Mouse (Mus musculus): ENCODE results near the gene Cs. TPM values are rescaled to one million over a fixed set of nuclear protein-coding genes. Genes with fewer than 3 reads are reported as not detected.

Cs gene
- polyA plus RNA-seq, 1 experiment from 2014 or later: 265 TPM

DNA sequence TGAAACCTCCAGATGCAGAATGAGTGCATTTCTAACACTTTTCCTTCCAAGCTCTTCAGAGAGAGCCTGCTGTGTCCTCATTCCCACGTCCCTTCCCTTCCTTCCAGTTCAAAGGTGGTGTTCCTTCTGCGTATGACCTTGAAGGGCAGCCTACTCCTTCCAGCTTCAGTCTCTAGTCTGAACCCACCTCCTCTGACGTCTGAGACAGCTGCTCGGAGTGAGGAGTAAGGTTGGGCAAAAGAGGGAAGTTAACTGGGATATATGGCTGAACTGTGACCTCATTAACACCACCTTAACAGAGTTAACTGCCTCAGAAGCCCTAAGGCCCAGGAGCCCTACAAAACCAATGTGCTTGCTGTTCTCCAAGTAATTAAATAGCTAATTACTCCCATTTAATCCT is 33.1 kb downstream of the Cs start:
- no peak overlapping the region for H3K27ac ChIP-seq
- no peak overlapping the region for H3K4me3 ChIP-seq
- H3K27me3 ChIP-seq (ENCODE audit: poor library complexity, severe bottlenecking): no peaks in the 10 kb centered on the region
- H3K4me1 ChIP-seq: peaks cover 21% of the 10 kb centered on the region
- peaks cover 7% of the 10 kb centered on the region for H3K36me3 ChIP-seq (replicated peaks)
- WGBS: 60% methylated on average over 4 of the region's 4 CpGs
- no peaks in the 10 kb centered on the region for H3K9me3 ChIP-seq
- DNase-seq (ENCODE audit: extremely low spot score, low spot score): no peak

DNA sequence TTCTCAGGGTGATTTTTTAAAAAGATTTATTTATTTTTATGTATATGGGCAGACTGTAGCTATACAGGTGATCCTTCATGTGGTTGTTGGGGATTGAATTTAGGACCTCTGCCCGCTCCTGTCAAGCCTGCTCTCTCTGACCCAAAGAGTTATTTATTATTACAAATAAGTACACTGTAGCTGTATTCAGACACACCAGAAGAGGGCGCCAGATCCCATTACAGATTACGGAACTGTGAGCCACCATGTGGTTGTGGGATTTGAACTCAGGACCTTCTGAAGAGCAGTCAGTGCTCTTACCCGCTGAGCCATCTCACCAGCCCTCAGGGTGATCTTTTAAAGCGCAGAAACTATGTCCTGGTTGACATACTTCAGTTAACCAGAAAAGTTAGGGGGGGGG is 34.6 kb downstream of the Cs start:
- H3K27ac ChIP-seq: no peak overlapping the region
- no peaks in the 10 kb centered on the region for H3K27me3 ChIP-seq (ENCODE audit: poor library complexity, severe bottlenecking)
- peaks cover 33% of the 10 kb centered on the region for H3K4me1 ChIP-seq
- 82% methylated on average over 5 of the region's 5 CpGs for WGBS
- H3K36me3 ChIP-seq (replicated peaks): no peaks in the 10 kb centered on the region
- H3K9me3 ChIP-seq: no peaks in the 10 kb centered on the region
- H3K4me3 ChIP-seq: no peak overlapping the region
- DNase-seq (ENCODE audit: extremely low spot score, low spot score): no peak

- WGBS: 85% methylated on average over 6 of the region's 6 CpGs
- H3K27me3 ChIP-seq (ENCODE audit: poor library complexity, severe bottlenecking): no peaks in the 10 kb centered on the region
- H3K27ac ChIP-seq: no peak overlapping the region
Measured at GRCm38 (mm10) chr10:128372989-128373748, 35.6 kb downstream of the Cs start.

GRCm38 (mm10) chr10:128374393-128374792 is 36.9 kb downstream of the Cs start:
- DNase-seq (ENCODE audit: extremely low spot score, low spot score): no peak
- H3K27me3 ChIP-seq (ENCODE audit: poor library complexity, severe bottlenecking): no peaks in the 10 kb centered on the region
- H3K9me3 ChIP-seq: no peaks in the 10 kb centered on the region
- WGBS: 72% methylated on average over 6 of the region's 6 CpGs
- H3K36me3 ChIP-seq (replicated peaks): peaks cover 16% of the 10 kb centered on the region
- no peak overlapping the region for H3K4me3 ChIP-seq
- H3K27ac ChIP-seq: no peak overlapping the region
- H3K4me1 ChIP-seq: peaks cover 37% of the 10 kb centered on the region

More at GRCm38 (mm10) chr10:128372989-128373748, 35.6 kb downstream of the Cs start:
- DNase-seq (ENCODE audit: extremely low spot score, low spot score): no peak
- Histone ChIP-seq H3K4me3 (no peak overlapping the region), H3K9me3 (no peaks in the 10 kb centered on the region), H3K36me3 (replicated peaks) (peaks cover 4% of the 10 kb centered on the region), H3K4me1 (peaks cover 30% of the 10 kb centered on the region)

GRCm38 (mm10) chr10:128376099-128376454 is 38.5 kb downstream of the Cs start:
- H3K27me3 ChIP-seq (ENCODE audit: poor library complexity, severe bottlenecking): no peaks in the 10 kb centered on the region
- H3K27ac ChIP-seq: peak overlapping the region; percentile 98
- H3K36me3 ChIP-seq (replicated peaks): peaks cover 33% of the 10 kb centered on the region
- H3K9me3 ChIP-seq: no peaks in the 10 kb centered on the region
- no peak for DNase-seq (ENCODE audit: extremely low spot score, low spot score)
- peaks cover 32% of the 10 kb centered on the region for H3K4me1 ChIP-seq
- H3K4me3 ChIP-seq: peak overlapping the region; percentile 75
- WGBS: 48% methylated on average over 4 of the region's 4 CpGs

DNA sequence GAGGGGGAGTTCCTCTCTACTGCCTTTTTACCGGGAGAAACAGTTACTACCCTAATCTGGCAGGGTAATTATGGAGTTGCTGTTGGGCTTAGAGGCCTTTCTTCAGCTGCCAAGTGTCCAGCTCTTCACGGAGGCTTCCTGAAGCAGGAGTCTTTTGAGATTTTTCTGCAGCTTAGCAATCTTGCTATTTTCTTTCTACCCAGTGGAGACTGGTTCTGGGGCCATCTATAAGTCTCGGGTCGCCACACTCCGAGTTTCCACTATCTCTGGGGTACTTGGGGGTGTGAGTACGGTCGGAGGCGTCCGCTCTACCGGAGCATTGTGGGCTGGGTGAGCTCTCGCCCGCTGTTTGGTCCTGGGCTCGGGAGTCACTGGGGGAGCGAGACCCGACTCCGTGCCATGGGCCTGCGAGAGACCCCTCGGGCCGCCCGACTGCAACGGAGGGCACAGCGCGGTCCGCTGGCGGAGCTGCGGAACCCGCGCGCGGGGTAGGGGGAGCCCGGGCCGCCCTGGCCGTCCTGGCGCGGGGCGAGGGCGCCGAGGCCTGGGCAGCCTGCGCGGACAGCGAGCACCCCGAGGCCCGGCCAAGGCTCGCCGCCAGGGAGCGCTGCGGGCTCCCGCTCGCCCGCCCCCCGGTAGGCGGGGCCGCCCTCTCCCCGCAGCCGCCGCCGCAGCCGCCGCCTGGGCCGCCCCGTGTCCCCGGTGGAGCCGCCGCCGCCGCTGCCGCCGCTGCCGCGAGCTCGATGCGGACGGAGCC is 39.1 kb downstream of the Cs start, which contains the start of gene Ankrd52:
Gene Ankrd52, plus strand, starts transcription at position 661 of the 757 bp plus-strand sequence.
- Histone ChIP-seq H3K4me1 (peaks cover 32% of the 10 kb centered on the region), H3K27me3 (ENCODE audit: poor library complexity, severe bottlenecking) (no peaks in the 10 kb centered on the region), H3K36me3 (replicated peaks) (peaks cover 39% of the 10 kb centered on the region), H3K9me3 (no peaks in the 10 kb centered on the region), H3K4me3 (peak within 1 kb of the TSS; percentile 75), H3K27ac (peak within 1 kb of the TSS; percentile 98)
- DNase-seq (ENCODE audit: extremely low spot score, low spot score): peak; percentile 83
- WGBS: under 1% methylated on average over 73 of the region's 73 CpGs

DNA sequence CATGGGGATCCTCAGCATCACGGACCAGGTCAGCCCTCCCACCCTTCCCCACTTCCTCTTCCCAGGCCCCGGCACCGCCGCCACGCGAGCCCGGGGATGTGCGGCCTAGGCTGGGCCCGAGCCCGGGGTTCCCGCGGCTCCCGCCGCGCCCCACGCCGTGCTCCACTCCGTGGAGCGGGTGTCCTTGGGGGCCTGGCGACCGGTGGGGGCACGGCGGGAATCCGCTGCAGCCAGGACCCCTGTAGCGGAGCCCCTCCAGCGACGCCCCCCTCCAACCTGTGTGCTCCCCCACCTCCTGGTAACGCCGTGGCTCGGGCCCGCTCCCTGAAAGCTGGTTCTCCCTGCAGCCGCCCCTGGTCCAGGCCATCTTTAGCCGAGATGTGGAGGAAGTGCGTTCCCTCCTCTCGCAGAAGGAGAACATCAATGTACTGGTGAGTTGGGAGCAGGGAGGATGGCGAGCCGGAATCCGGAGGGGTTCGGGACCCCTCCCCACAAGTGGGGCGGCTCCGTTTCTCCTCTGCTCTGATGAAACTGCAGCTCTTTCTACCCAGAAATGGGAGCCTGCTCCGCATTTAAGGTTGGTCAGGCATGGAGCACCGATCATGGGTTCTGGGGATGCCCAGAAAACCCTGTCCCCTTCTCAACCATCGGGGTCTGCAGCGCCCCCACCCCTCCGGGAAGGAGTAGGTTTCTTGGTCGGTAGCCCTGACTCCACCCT is 39.8 kb downstream of the Cs start:
- H3K9me3 ChIP-seq: no peaks in the 10 kb centered on the region
- WGBS: under 1% methylated on average over 43 of the region's 47 CpGs
- peak; percentile 59 for DNase-seq (ENCODE audit: extremely low spot score, low spot score)
- H3K36me3 ChIP-seq (replicated peaks): peaks cover 46% of the 10 kb centered on the region
- H3K27me3 ChIP-seq (ENCODE audit: poor library complexity, severe bottlenecking): no peaks in the 10 kb centered on the region
- peaks cover 32% of the 10 kb centered on the region for H3K4me1 ChIP-seq
- H3K27ac ChIP-seq: peak overlapping the region; percentile 98
- peak overlapping the region; percentile 75 for H3K4me3 ChIP-seq

- Histone ChIP-seq H3K4me3 (peak overlapping the region; percentile 75), H3K4me1 (peaks cover 32% of the 10 kb centered on the region), H3K27me3 (ENCODE audit: poor library complexity, severe bottlenecking) (no peaks in the 10 kb centered on the region), H3K27ac (peak overlapping the region; percentile 98), H3K36me3 (replicated peaks) (peaks cover 52% of the 10 kb centered on the region), H3K9me3 (no peaks in the 10 kb centered on the region)
- no peak for DNase-seq (ENCODE audit: extremely low spot score, low spot score)
- WGBS: 59% methylated on average over 14 of the region's 14 CpGs
Measured at GRCm38 (mm10) chr10:128377940-128378448, 40.5 kb downstream of the Cs start.

- Histone ChIP-seq H3K36me3 (replicated peaks) (peaks cover 57% of the 10 kb centered on the region), H3K27ac (0 out of 2 replicates have a peak overlapping the region, but pooled peaks have one; percentile 98), H3K4me1 (peaks cover 32% of the 10 kb centered on the region)
Measured at GRCm38 (mm10) chr10:128378462-128378861, 40.9 kb downstream of the Cs start.

GRCm38 (mm10) chr10:128379260-128379659 is 41.7 kb downstream of the Cs start:
- Histone ChIP-seq H3K27ac (no peak overlapping the region), H3K4me3 (peak overlapping the region; percentile 18), H3K36me3 (replicated peaks) (peaks cover 65% of the 10 kb centered on the region), H3K4me1 (peaks cover 32% of the 10 kb centered on the region), H3K27me3 (ENCODE audit: poor library complexity, severe bottlenecking) (no peaks in the 10 kb centered on the region), H3K9me3 (no peaks in the 10 kb centered on the region)
- no peak for DNase-seq (ENCODE audit: extremely low spot score, low spot score)
- WGBS: 97% methylated on average over 7 of the region's 7 CpGs

More at GRCm38 (mm10) chr10:128378462-128378861, 40.9 kb downstream of the Cs start:
- WGBS: 83% methylated on average over 3 of the region's 3 CpGs
- Histone ChIP-seq H3K9me3 (no peaks in the 10 kb centered on the region), H3K4me3 (peak overlapping the region; percentile 75), H3K27me3 (ENCODE audit: poor library complexity, severe bottlenecking) (no peaks in the 10 kb centered on the region)
- no peak for DNase-seq (ENCODE audit: extremely low spot score, low spot score)

DNA sequence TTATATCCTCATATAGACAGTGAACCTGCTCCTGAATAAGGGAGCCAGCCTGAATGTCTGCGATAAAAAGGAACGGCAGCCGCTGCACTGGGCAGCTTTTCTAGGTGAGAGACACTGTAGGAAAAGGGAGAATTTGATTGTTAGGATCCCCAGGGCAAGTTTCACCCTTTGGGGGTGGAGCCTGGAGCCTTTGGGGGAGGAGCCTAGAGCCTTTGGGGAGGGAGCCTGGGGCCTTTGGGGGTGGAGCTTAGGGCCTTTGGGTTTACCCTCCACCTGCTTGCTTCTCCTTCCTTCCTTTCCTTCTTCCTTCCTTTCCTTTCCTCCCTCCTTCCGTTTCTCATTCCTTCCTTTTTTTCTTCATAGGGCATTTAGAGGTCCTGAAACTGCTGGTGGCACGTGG is 43.0 kb downstream of the Cs start:
- WGBS: 89% methylated on average over 5 of the region's 5 CpGs
- peaks cover 32% of the 10 kb centered on the region for H3K4me1 ChIP-seq
- H3K27me3 ChIP-seq (ENCODE audit: poor library complexity, severe bottlenecking): no peaks in the 10 kb centered on the region

DNA sequence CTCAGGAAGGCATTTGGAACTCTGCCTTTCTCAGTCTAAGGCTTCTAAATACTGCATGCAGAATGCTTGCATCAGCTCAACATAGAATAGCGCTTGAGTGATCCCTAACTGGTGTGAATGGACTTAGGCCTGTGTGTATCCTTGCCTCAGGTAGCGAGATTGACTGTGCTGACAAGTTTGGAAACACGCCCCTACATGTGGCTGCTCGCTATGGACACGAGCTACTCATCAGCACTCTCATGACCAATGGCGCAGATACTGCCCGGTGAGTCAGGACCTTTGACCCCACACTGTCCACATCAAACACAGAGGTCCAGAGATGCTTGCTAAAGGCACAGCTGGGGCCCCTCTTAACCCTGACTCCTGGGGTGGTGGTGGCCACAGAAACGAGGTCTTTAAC is 44.9 kb downstream of the Cs start:
- Histone ChIP-seq H3K27me3 (ENCODE audit: poor library complexity, severe bottlenecking) (no peaks in the 10 kb centered on the region), H3K36me3 (replicated peaks) (peaks cover 97% of the 10 kb centered on the region), H3K9me3 (no peaks in the 10 kb centered on the region), H3K27ac (no peak overlapping the region), H3K4me1 (peaks cover 20% of the 10 kb centered on the region), H3K4me3 (no peak overlapping the region)
- DNase-seq (ENCODE audit: extremely low spot score, low spot score): no peak
- WGBS: 89% methylated on average over 8 of the region's 8 CpGs

More for the DNA sequence above, 43.0 kb downstream of the Cs start:
- Histone ChIP-seq H3K27ac (no peak overlapping the region), H3K9me3 (no peaks in the 10 kb centered on the region), H3K36me3 (replicated peaks) (peaks cover 78% of the 10 kb centered on the region), H3K4me3 (no peak overlapping the region)
- DNase-seq (ENCODE audit: extremely low spot score, low spot score): no peak

Measured in forebrain, embryonic 10.5 days (tissue).